Mouse (Mus musculus): ENCODE measurements around the gene Iqgap2.
A peak's percentile ranks its signal among the peaks of the same experiment; 100 is the strongest.

Gene Iqgap2

GRCm38 (mm10) chr13:95891491-95891925 lies at the start of gene Iqgap2:
Gene Iqgap2, minus strand, starts transcription at chr13:95891922.
- peak in 1 of 2 experiments; percentile 63 for DNase-seq

GRCm38 (mm10) chr13:95940811-95941210 lies 49.1 kb upstream of the Iqgap2 start:
- DNase-seq, result no peak

GRCm38 (mm10) chr13:95924201-95924621 lies 32.5 kb upstream of the Iqgap2 start:
- DNase-seq, result no peak

- DNase-seq, result no peak
These were observed 30.9 kb upstream of the Iqgap2 start for GRCm38 (mm10) chr13:95922626-95923025.

- no peak for DNase-seq
These were observed 27.0 kb upstream of the Iqgap2 start for GRCm38 (mm10) chr13:95918624-95919284.

- no peak for DNase-seq
These were observed 21.3 kb upstream of the Iqgap2 start for GRCm38 (mm10) chr13:95913046-95913406.

GRCm38 (mm10) chr13:95912157-95913045 lies 20.7 kb upstream of the Iqgap2 start:
- DNase-seq, result no peak

GRCm38 (mm10) chr13:95910270-95910669 lies 18.5 kb upstream of the Iqgap2 start:
- no peak for DNase-seq

GRCm38 (mm10) chr13:95909244-95909643 lies 17.5 kb upstream of the Iqgap2 start:
- no peak for DNase-seq

GRCm38 (mm10) chr13:95902696-95903095 lies 11.0 kb upstream of the Iqgap2 start:
- DNase-seq, result no peak

- DNase-seq, result no peak
These were observed 8.3 kb upstream of the Iqgap2 start for GRCm38 (mm10) chr13:95899885-95900650.

GRCm38 (mm10) chr13:95896501-95896900 lies 4.8 kb upstream of the Iqgap2 start:
- DNase-seq, result no peak

GRCm38 (mm10) chr13:95893166-95893565 lies 1.4 kb upstream of the Iqgap2 start:
- no peak for DNase-seq

- DNase-seq, result peak; percentile 43 to 46
These were observed 956 bp upstream of the Iqgap2 start for GRCm38 (mm10) chr13:95892611-95893145.

- DNase-seq, result peak; percentile 93
These were observed 346 bp upstream of the Iqgap2 start for GRCm38 (mm10) chr13:95891926-95892610.

- peak; percentile 86 to 87 for DNase-seq
These were observed 761 bp downstream of the Iqgap2 start for GRCm38 (mm10) chr13:95890851-95891471.

- DNase-seq, result peak; percentile 10 to 27
These were observed 1.7 kb downstream of the Iqgap2 start for GRCm38 (mm10) chr13:95889981-95890545.

GRCm38 (mm10) chr13:95889366-95889765 lies 2.4 kb downstream of the Iqgap2 start:
- DNase-seq, result no peak

GRCm38 (mm10) chr13:95888621-95889020 lies 3.1 kb downstream of the Iqgap2 start:
- DNase-seq, result no peak

- no peak for DNase-seq
These were observed 3.6 kb downstream of the Iqgap2 start for GRCm38 (mm10) chr13:95888170-95888569.

GRCm38 (mm10) chr13:95887375-95887774 lies 4.3 kb downstream of the Iqgap2 start:
- DNase-seq, result no peak

Data from thymus, postnatal 36 days (tissue).